Mouse (Mus musculus): ENCODE measurements around the gene Dnase1.
"Not testable (repeated sequence)": the region's sequence is repeated elsewhere in the genome, so short reads cannot be mapped to it uniquely, and the experiment has no call there.

Gene Dnase1

GRCm38 (mm10) chr16:4045524-4045923, 8.8 kb downstream of the Dnase1 start:
- no peak for DNase-seq (ENCODE audit: low spot score)

GRCm38 (mm10) chr16:4052601-4053000, 15.9 kb downstream of the Dnase1 start:
- DNase-seq (ENCODE audit: low spot score): no peak

- DNase-seq (ENCODE audit: low spot score): no peak
Observed at GRCm38 (mm10) chr16:4053811-4054210, 17.1 kb downstream of the Dnase1 start.

- DNase-seq (ENCODE audit: low spot score): no peak
Observed at GRCm38 (mm10) chr16:4064945-4065344, 28.2 kb downstream of the Dnase1 start.

- DNase-seq (ENCODE audit: low spot score): peak; percentile 56
Observed at GRCm38 (mm10) chr16:4068588-4068987, 31.8 kb downstream of the Dnase1 start.

GRCm38 (mm10) chr16:4074297-4074696, 37.6 kb downstream of the Dnase1 start:
- no peak for DNase-seq (ENCODE audit: low spot score)

- DNase-seq (ENCODE audit: low spot score): no peak
Observed at GRCm38 (mm10) chr16:4074836-4075235, 38.1 kb downstream of the Dnase1 start.

GRCm38 (mm10) chr16:4077384-4078061, 40.8 kb downstream of the Dnase1 start, which contains the start of gene Trap1:
Gene Trap1, minus strand, starts transcription at chr16:4077827.
- DNase-seq (ENCODE audit: low spot score): peak; percentile 93

GRCm38 (mm10) chr16:4078302-4078701, 41.6 kb downstream of the Dnase1 start:
- DNase-seq (ENCODE audit: low spot score): not testable (repeated sequence)

GRCm38 (mm10) chr16:4079656-4080055, 42.9 kb downstream of the Dnase1 start:
- DNase-seq (ENCODE audit: low spot score): no peak

GRCm38 (mm10) chr16:4080419-4080818, 43.7 kb downstream of the Dnase1 start:
- DNase-seq (ENCODE audit: low spot score): not testable (repeated sequence)

GRCm38 (mm10) chr16:4085051-4085450, 48.3 kb downstream of the Dnase1 start:
- DNase-seq (ENCODE audit: low spot score): no peak

- DNase-seq (ENCODE audit: low spot score): no peak
Observed at GRCm38 (mm10) chr16:4085851-4086387, 49.2 kb downstream of the Dnase1 start.

GRCm38 (mm10) chr16:4087214-4087913, 50.6 kb downstream of the Dnase1 start:
- no peak for DNase-seq (ENCODE audit: low spot score)

Data from ovary, postnatal 36 days (tissue).